Mouse (Mus musculus): ENCODE results near the gene Kdm6b. TPM values are rescaled to one million over a fixed set of nuclear protein-coding genes. Genes with fewer than 3 reads are reported as not detected.
A peak's percentile ranks its signal among the peaks of the same experiment; 100 is the strongest.

Gene Kdm6b
- 10 to 100 TPM; 19.9 to 23.9 TPM for total RNA-seq (2021)

GRCm38 (mm10) chr11:69413221-69414181 is at the start of gene Kdm6b:
Gene Kdm6b, minus strand, starts transcription at chr11:69413675.
- intact Hi-C loops (cut with DNase I) = loop anchor here (10.0 kb wide), 1 partner anchor 319 kb away; the partner anchor contains the start of gene Per1
- no peak for DNase-seq (ENCODE audit: low spot score in 2 of 2)

GRCm38 (mm10) chr11:69461568-69461967 is 48.1 kb upstream of the Kdm6b start:
- no peak for DNase-seq (ENCODE audit: low spot score in 2 of 2)
- intact Hi-C loops (cut with DNase I) = no loop called here

GRCm38 (mm10) chr11:69459883-69460282 is 46.4 kb upstream of the Kdm6b start:
- no peak for DNase-seq (ENCODE audit: low spot score in 2 of 2)
- intact Hi-C loops (cut with DNase I) = no loop called here

GRCm38 (mm10) chr11:69457006-69457579 is 43.6 kb upstream of the Kdm6b start:
- intact Hi-C loops (cut with DNase I) = no loop called here
- no peak for DNase-seq (ENCODE audit: low spot score in 2 of 2)

GRCm38 (mm10) chr11:69452114-69452867 is 38.8 kb upstream of the Kdm6b start:
- intact Hi-C loops (cut with DNase I) = no loop called here

GRCm38 (mm10) chr11:69447299-69447698 is 33.8 kb upstream of the Kdm6b start:
- intact Hi-C loops (cut with DNase I) = no loop called here

More at GRCm38 (mm10) chr11:69452114-69452867, 38.8 kb upstream of the Kdm6b start:
- DNase-seq (ENCODE audit: low spot score in 2 of 2) = peak in 1 of 2 experiments; percentile 26

GRCm38 (mm10) chr11:69443328-69443727 is 29.9 kb upstream of the Kdm6b start:
- DNase-seq (ENCODE audit: low spot score in 2 of 2) = no peak
- intact Hi-C loops (cut with DNase I) = no loop called here

More at GRCm38 (mm10) chr11:69447299-69447698, 33.8 kb upstream of the Kdm6b start:
- no peak for DNase-seq (ENCODE audit: low spot score in 2 of 2)

- intact Hi-C loops (cut with DNase I) = no loop called here
- DNase-seq (ENCODE audit: low spot score in 2 of 2) = no peak
Measured at GRCm38 (mm10) chr11:69437291-69437690, 23.8 kb upstream of the Kdm6b start.

- DNase-seq (ENCODE audit: low spot score in 2 of 2) = no peak
- intact Hi-C loops (cut with DNase I) = loop anchor here (2.0 kb wide), 1 partner anchor 32 kb away; no protein-coding TSS in a partner anchor
Measured at GRCm38 (mm10) chr11:69433189-69433588, 19.7 kb upstream of the Kdm6b start.

GRCm38 (mm10) chr11:69432640-69432982 is 19.1 kb upstream of the Kdm6b start:
- intact Hi-C loops (cut with DNase I) = loop anchor here (1.0 to 2.0 kb wide), 2 partner anchors 32 to 82 kb away; no protein-coding TSS in a partner anchor
- no peak for DNase-seq (ENCODE audit: low spot score in 2 of 2)

- peak in 1 of 2 experiments; percentile 66 for DNase-seq (ENCODE audit: low spot score in 2 of 2)
- intact Hi-C loops (cut with DNase I) = loop anchor here (1.0 to 2.0 kb wide), 2 partner anchors 31 to 82 kb away; no protein-coding TSS in a partner anchor
Measured at GRCm38 (mm10) chr11:69431829-69432639, 18.6 kb upstream of the Kdm6b start.

GRCm38 (mm10) chr11:69430631-69431030 is 17.2 kb upstream of the Kdm6b start:
- no peak for DNase-seq (ENCODE audit: low spot score in 2 of 2)
- intact Hi-C loops (cut with DNase I) = no loop called here

GRCm38 (mm10) chr11:69429313-69429712 is 15.8 kb upstream of the Kdm6b start:
- intact Hi-C loops (cut with DNase I) = no loop called here

GRCm38 (mm10) chr11:69428751-69429150 is 15.3 kb upstream of the Kdm6b start:
- intact Hi-C loops (cut with DNase I) = no loop called here
- no peak for DNase-seq (ENCODE audit: low spot score in 2 of 2)

More at GRCm38 (mm10) chr11:69429313-69429712, 15.8 kb upstream of the Kdm6b start:
- no peak for DNase-seq (ENCODE audit: low spot score in 2 of 2)

GRCm38 (mm10) chr11:69426246-69426645 is 12.8 kb upstream of the Kdm6b start:
- no peak for DNase-seq (ENCODE audit: low spot score in 2 of 2)
- intact Hi-C loops (cut with DNase I) = no loop called here

GRCm38 (mm10) chr11:69423885-69424284 is 10.4 kb upstream of the Kdm6b start:
- intact Hi-C loops (cut with DNase I) = no loop called here

GRCm38 (mm10) chr11:69422842-69423241 is 9.4 kb upstream of the Kdm6b start:
- intact Hi-C loops (cut with DNase I) = no loop called here

More at GRCm38 (mm10) chr11:69423885-69424284, 10.4 kb upstream of the Kdm6b start:
- DNase-seq (ENCODE audit: low spot score in 2 of 2) = no peak

GRCm38 (mm10) chr11:69421131-69421977 is 7.9 kb upstream of the Kdm6b start:
- DNase-seq (ENCODE audit: low spot score in 2 of 2) = no peak
- intact Hi-C loops (cut with DNase I) = no loop called here

More at GRCm38 (mm10) chr11:69422842-69423241, 9.4 kb upstream of the Kdm6b start:
- DNase-seq (ENCODE audit: low spot score in 2 of 2) = no peak
